Mouse (Mus musculus) CH12.LX (cell line): ENCODE results near the gene Tmbim7. TPM values are rescaled to one million over a fixed set of nuclear protein-coding genes. Genes with fewer than 3 reads are reported as not detected.

ENCODE experiments used
- DNase-seq: peaks from one replicate; pipeline ENCODE4 v3.0.0-alpha.2; 2013; ENCODE audit errors: extremely low read depth
- H3K27ac ChIP-seq: 2 replicates; pipeline ENCODE4 v1.5.1; 2012; ENCODE audit warnings: low read depth, mild to moderate bottlenecking, control low read depth, moderate library complexity; ENCODE audit not compliant: insufficient read depth
- H3K27me3 ChIP-seq: replicated peaks from 2 replicates; pipeline ENCODE3; 2012; ENCODE audit warnings: inconsistent platforms
- H3K36me3 ChIP-seq, 2 experiments: replicated peaks in 1 of 2; 2 replicates each; pipeline versions ENCODE3 to v1.6.1; 2012; ENCODE audit warnings: inconsistent platforms in 1 of 2, low read length in 1 of 2, mild to moderate bottlenecking in 1 of 2, mixed read lengths in 1 of 2, moderate library complexity in 1 of 2; ENCODE audit not compliant: control insufficient read depth in 1 of 2, insufficient read depth in 1 of 2
- H3K4me1 ChIP-seq, 2 experiments: 2 replicates each; pipeline ENCODE4 v1.6.1; 2012; ENCODE audit warnings: inconsistent platforms in 1 of 2, moderate library complexity in 1 of 2; ENCODE audit not compliant: insufficient read depth in 2 of 2, control insufficient read depth in 1 of 2
- H3K4me2 ChIP-seq: 2 replicates; pipeline ENCODE4 v1.6.1; 2012; ENCODE audit warnings: low read depth, mild to moderate bottlenecking, control low read depth; ENCODE audit not compliant: poor library complexity, insufficient read depth, severe bottlenecking
- H3K4me3 ChIP-seq, 3 experiments: fragments of 150-350 bp in 1 of 3; sonication (generic) in 1 of 3; replicated peaks in 1 of 3; 2 replicates each; pipeline versions ENCODE3 to v1.5.1; 2011 to 2012; ENCODE audit warnings: low read depth in 2 of 3, low read length in 2 of 3, mild to moderate bottlenecking in 2 of 3, moderate library complexity in 2 of 3, control low read depth in 1 of 3, improper control_type of control experiment in 1 of 3, inconsistent platforms in 1 of 3, mixed read lengths in 1 of 3; ENCODE audit not compliant: poor library complexity in 1 of 3
- H3K79me2 ChIP-seq: replicated peaks from 2 replicates; pipeline ENCODE4 v1.6.1; 2012; ENCODE audit warnings: mild to moderate bottlenecking, moderate library complexity; ENCODE audit not compliant: control insufficient read depth, poor library complexity, insufficient read depth, severe bottlenecking; ENCODE audit errors: extremely low read depth
- H3K9ac ChIP-seq: 2 replicates; pipeline ENCODE4 v1.6.1; 2012; ENCODE audit warnings: low read depth, mild to moderate bottlenecking, control low read depth, moderate library complexity; ENCODE audit not compliant: insufficient read depth
- H3K9me3 ChIP-seq: replicated peaks from 2 replicates; pipeline ENCODE3; 2012; ENCODE audit warnings: low read length, inconsistent platforms, mixed read lengths
- BHLHE40 ChIP-seq: IDR thresholded peaks from 2 replicates; pipeline ENCODE4 v1.6.1; 2011; ENCODE audit warnings: mild to moderate bottlenecking, low read depth, low read length, improper control_type of control experiment
- CHD2 ChIP-seq: IDR thresholded peaks from 2 replicates; pipeline ENCODE4 v1.6.1; 2011; ENCODE audit warnings: low read length, improper control_type of control experiment
- CTCF ChIP-seq, 2 experiments: IDR thresholded peaks in 1 of 2; conservative IDR thresholded peaks in 1 of 2; 2 replicates each; pipeline ENCODE4 v1.5.1; 2011 to 2012; ENCODE audit warnings: low read depth in 2 of 2, low read length in 2 of 2, improper control_type of control experiment in 1 of 2, inconsistent platforms in 1 of 2, mild to moderate bottlenecking in 1 of 2, moderate library complexity in 1 of 2
- ELF1 ChIP-seq: IDR thresholded peaks from 2 replicates; pipeline ENCODE4 v1.6.1; 2014; ENCODE audit warnings: low read depth, mild to moderate bottlenecking, inconsistent platforms, low read length, improper control_type of control experiment
- EP300 ChIP-seq: IDR thresholded peaks from 2 replicates; pipeline ENCODE4 v1.6.1; 2011; ENCODE audit warnings: low read length, improper control_type of control experiment
- ETS1 ChIP-seq: conservative IDR thresholded peaks from 2 replicates; pipeline ENCODE4 v1.6.1; 2012; ENCODE audit warnings: low read depth, mild to moderate bottlenecking, inconsistent platforms, low read length, improper control_type of control experiment, moderate library complexity
- GABPA ChIP-seq: IDR thresholded peaks from 2 replicates; pipeline ENCODE4 v1.6.1; 2012; ENCODE audit warnings: low read depth, low read length, improper control_type of control experiment, inconsistent platforms; ENCODE audit not compliant: insufficient replicate concordance
- HCFC1 ChIP-seq: IDR thresholded peaks from 2 replicates; pipeline ENCODE4 v1.6.1; 2012; ENCODE audit warnings: low read depth, mild to moderate bottlenecking, inconsistent platforms, low read length, improper control_type of control experiment
- MAX ChIP-seq: IDR thresholded peaks from 2 replicates; pipeline ENCODE4 v1.6.1; 2011; ENCODE audit warnings: low read length, improper control_type of control experiment
- MAZ ChIP-seq: IDR thresholded peaks from 2 replicates; pipeline ENCODE4 v1.6.1; 2012; ENCODE audit warnings: low read depth, mild to moderate bottlenecking, inconsistent platforms, low read length, improper control_type of control experiment, moderate library complexity
- MXI1 ChIP-seq: IDR thresholded peaks from 2 replicates; pipeline ENCODE4 v1.6.1; 2011; ENCODE audit warnings: mild to moderate bottlenecking, low read depth, low read length, improper control_type of control experiment
- MYC ChIP-seq: IDR thresholded peaks from 2 replicates; pipeline ENCODE4 v1.6.1; 2011; ENCODE audit warnings: low read depth, mild to moderate bottlenecking, improper control_type of control experiment, low read length
- NELFE ChIP-seq: IDR thresholded peaks from 2 replicates; pipeline ENCODE4 v1.6.1; 2011; ENCODE audit warnings: low read depth, low read length, improper control_type of control experiment
- NRF1 ChIP-seq: IDR thresholded peaks from 2 replicates; pipeline ENCODE4 v1.6.1; 2014; ENCODE audit warnings: low read depth, mild to moderate bottlenecking, inconsistent platforms, low read length, improper control_type of control experiment, moderate library complexity
- POLR2A ChIP-seq: IDR thresholded peaks from 2 replicates; pipeline ENCODE4 v1.6.1; 2011; ENCODE audit warnings: low read depth, mild to moderate bottlenecking, improper control_type of control experiment, low read length
- RCOR1 ChIP-seq: conservative IDR thresholded peaks from 2 replicates; pipeline ENCODE4 v1.6.1; 2012; ENCODE audit warnings: low read depth, mild to moderate bottlenecking, inconsistent platforms, low read length, improper control_type of control experiment
- SIN3A ChIP-seq: IDR thresholded peaks from 2 replicates; pipeline ENCODE4 v1.6.1; 2012; ENCODE audit warnings: low read length, improper control_type of control experiment, inconsistent platforms
- SMC3 ChIP-seq: IDR thresholded peaks from 2 replicates; pipeline ENCODE4 v1.6.1; 2011; ENCODE audit warnings: low read depth, low read length, improper control_type of control experiment
- TCF12 ChIP-seq: IDR thresholded peaks from 2 replicates; pipeline ENCODE4 v1.6.1; 2014; ENCODE audit warnings: low read depth, mild to moderate bottlenecking, inconsistent platforms, low read length, improper control_type of control experiment
- ZC3H11A ChIP-seq: IDR thresholded peaks from 2 replicates; pipeline ENCODE4 v1.6.1; 2012; ENCODE audit warnings: low read depth, mild to moderate bottlenecking, inconsistent platforms, low read length, improper control_type of control experiment
- ZMIZ1 ChIP-seq: IDR thresholded peaks from 2 replicates; pipeline ENCODE4 v1.6.1; 2012; ENCODE audit warnings: low read depth, mild to moderate bottlenecking, inconsistent platforms, low read length, improper control_type of control experiment
- dilution Hi-C: fragments of 300-500 bp; cut with MboI; formaldehyde crosslinking; loops from 2 replicates; pipeline ENCODE4 v1.14.3; 2020; ENCODE audit warnings: low sequenced_read_pairs; ENCODE audit not compliant: extremely low pct_unique_long_range_greater_than_20kb, extremely low pct_ligation_motif_present
- in situ Hi-C: fragments of 300-500 bp; cut with MboI; formaldehyde crosslinking; loops from 3 replicates; pipeline ENCODE4 v1.14.3; 2019; ENCODE audit warnings: low sequenced_read_pairs, low pct_ligation_motif_present, low pct_unique_long_range_greater_than_20kb, mixed read lengths
- polyA plus RNA-seq: library from polyadenylated mRNA; unstranded; fragments of >175 nt; gene quantifications from 2 replicates; pipeline ENCODE4 v1.2.1, GENCODE M21; 2012; ENCODE audit warnings: low read depth; ENCODE audit not compliant: insufficient read length
- total RNA-seq, 2 experiments: library from RNA; depleted of rRNA; stranded (reverse); fragments of 300-350 nt in 1 of 2; fragments of >200 nt in 1 of 2; gene quantifications; 2 replicates each; pipeline ENCODE4 v1.2.3; 2012 to 2014

The Tmbim7 gene
- total and polyA plus RNA-seq, 3 experiments = not detected

DNA sequence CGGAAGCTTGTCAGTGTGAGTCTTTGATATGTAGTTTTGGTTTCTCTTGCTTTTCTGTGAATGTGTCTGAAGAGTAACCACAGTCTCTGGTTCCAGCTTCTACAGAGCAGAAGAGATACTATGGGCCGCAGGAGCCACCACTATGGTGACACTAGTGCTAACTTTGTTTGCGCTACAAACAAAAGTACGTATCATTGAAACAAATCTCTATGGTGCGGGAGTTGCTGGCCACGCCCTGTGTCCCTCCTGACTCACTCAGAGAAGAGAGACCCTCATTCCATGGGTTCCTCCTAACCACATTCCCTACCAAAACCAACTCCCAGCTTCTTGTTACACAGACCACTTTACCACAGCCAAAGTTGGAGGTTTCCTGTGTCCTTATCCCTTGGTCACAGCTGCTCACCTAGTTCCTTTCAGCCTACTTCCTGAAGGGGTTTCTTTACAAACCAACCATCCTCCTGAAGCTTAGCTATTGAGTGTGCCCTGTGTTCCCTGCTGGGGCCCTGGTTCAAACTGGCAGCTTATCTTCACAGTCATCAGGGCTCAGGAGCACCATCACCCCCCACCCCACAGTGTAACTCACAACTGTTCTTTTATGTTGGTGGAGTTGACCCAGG, 19.1 kb downstream of the Tmbim7 start:
- Histone ChIP-seq H3K27ac (no peak overlapping the region), H3K79me2 (no peaks in the 10 kb centered on the region), H3K4me2 (no peak overlapping the region), H3K36me3 (no peaks in the 10 kb centered on the region), H3K4me3 (no peak overlapping the region), H3K9ac (no peak overlapping the region), H3K4me1 (0 out of 4 replicates have a peak, but pooled peaks cover 0 to 3% of the 10 kb centered on the region in 2 experiments), H3K9me3 (no peaks in the 10 kb centered on the region), H3K27me3 (no peaks in the 10 kb centered on the region)
- in situ Hi-C loops = no loop called here
- TF ChIP-seq EP300 (no peak), MYC (no peak), NELFE (no peak), NRF1 (no peak), SIN3A (no peak), MXI1 (no peak), ZMIZ1 (no peak), TCF12 (no peak), ELF1 (no peak), POLR2A (no peak), CTCF (conservative IDR thresholded peaks at IDR 0.05 in 1 of 2, IDR thresholded peaks at IDR 0.05 in 1 of 2; ENCODE audit: low read depth in 2 of 2, low read length in 2 of 2) (no peak), GABPA (no peak), RCOR1 (no peak), BHLHE40 (no peak), ZC3H11A (no peak), SMC3 (no peak), ETS1 (no peak)
- DNase-seq = no peak
- dilution Hi-C loops = no loop called here

DNA sequence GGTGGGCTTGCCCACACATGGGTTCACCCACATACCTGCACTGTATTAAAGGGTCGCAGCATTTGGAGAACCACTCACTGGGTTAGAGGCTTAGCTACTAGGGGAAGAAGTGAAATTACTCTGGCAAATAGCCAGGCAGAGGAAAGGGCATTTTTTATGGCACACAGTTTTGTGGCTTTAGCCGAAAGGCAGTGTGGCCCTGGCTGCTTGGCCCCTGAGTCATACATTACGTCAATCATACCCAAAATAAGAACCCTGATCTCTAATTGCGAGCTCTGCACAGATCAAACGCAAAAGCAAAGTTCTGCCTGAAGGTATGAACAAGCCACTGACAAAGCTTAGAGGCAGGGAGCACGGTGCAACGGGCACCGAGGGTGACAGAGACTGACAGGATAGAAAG, 37.3 kb downstream of the Tmbim7 start:
- peaks cover 25 to 66% of the 10 kb centered on the region in 2 experiments for H3K36me3 ChIP-seq
- in situ Hi-C loops (no loop called here), dilution Hi-C loops (no loop called here)
- no peak overlapping the region for H3K9ac ChIP-seq
- H3K79me2 ChIP-seq = no peaks in the 10 kb centered on the region
- TF ChIP-seq NELFE (no peak), HCFC1 (no peak), MAX (no peak), CHD2 (no peak), MAZ (no peak), BHLHE40 (no peak), SMC3 (no peak)
- H3K4me2 ChIP-seq = no peak overlapping the region
- H3K9me3 ChIP-seq = no peaks in the 10 kb centered on the region
- no peaks in the 10 kb centered on the region for H3K27me3 ChIP-seq
- peaks cover 0 to 3% of the 10 kb centered on the region in 2 experiments; a peak in 1 of 4 replicates for H3K4me1 ChIP-seq
- no peak overlapping the region for H3K27ac ChIP-seq
- H3K4me3 ChIP-seq = no peak overlapping the region
- DNase-seq = no peak
